Mouse (Mus musculus): ENCODE results near the gene Nmb. TPM values are rescaled to one million over a fixed set of nuclear protein-coding genes. Genes with fewer than 3 reads are reported as not detected.
A peak's percentile ranks its signal among the peaks of the same experiment; 100 is the strongest.

Nmb gene
- polyA plus RNA-seq, 1 experiment from 2014 or later = 8.5 TPM

DNA sequence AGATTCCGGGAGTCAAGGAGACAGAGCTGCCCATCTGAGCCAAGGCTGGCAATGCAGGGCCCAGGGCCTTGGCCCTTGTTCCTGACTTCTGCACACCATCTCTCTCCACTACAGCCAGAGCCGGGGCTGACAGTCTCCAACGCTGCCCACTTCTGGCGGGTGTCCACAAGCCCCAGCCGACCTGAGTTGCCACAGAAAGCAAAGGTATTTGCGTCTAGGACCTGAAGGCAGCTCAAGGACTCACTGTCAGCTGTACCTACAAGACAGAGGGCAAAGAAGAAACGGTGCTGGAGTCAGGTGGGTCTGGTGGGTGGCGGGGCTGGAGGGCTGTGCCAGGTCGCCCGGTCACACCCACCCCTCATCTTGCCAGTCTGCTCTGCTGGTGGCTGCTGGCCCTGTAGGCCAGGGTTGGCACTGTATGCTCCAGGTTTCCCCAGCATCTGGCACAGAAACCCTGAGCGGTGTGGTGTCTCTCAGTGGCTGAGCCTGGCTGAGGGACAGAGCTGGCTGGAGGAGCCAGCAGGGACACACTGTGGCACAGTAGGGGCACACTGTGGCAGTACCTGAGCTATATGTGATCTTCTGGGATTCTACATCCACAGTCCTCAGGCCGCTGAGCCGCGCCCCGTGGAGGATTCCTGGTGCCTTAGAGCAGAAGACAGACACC lies 11.7 kb downstream of the Nmb start:
- Histone ChIP-seq H3K36me3 (ENCODE audit: control insufficient read depth, insufficient read depth, low read length) (peaks cover 71% of the 10 kb centered on the region), H3K9ac (replicated peaks; ENCODE audit: low read length) (no peak overlapping the region)

GRCm38 (mm10) chr7:80889841-80890241 lies 15.0 kb downstream of the Nmb start:
- Histone ChIP-seq H3K36me3 (ENCODE audit: control insufficient read depth, insufficient read depth, low read length) (peaks cover 42% of the 10 kb centered on the region), H3K4me2 (ENCODE audit: low read length) (no peak overlapping the region), H3K9ac (replicated peaks; ENCODE audit: low read length) (no peak overlapping the region), H3K27me3 (ENCODE audit: control insufficient read depth, insufficient read depth, low read length) (no peaks in the 10 kb centered on the region), H3K27ac (replicated peaks; ENCODE audit: low read depth, low read length) (peak overlapping the region; percentile 27; the same call in 1 of the 2 replicates), H3K4me3 (replicated peaks; ENCODE audit: low read depth, low read length) (no peak overlapping the region), H3K9me3 (ENCODE audit: control insufficient read depth, low read length) (no peaks in the 10 kb centered on the region), H3K4me1 (ENCODE audit: control insufficient read depth, insufficient read depth, low read length) (peaks cover 5% of the 10 kb centered on the region; the same call in 1 of the 2 replicates)
- WGBS = 83% methylated on average over 13 of the region's 13 CpGs
- no peak for DNase-seq
- ATAC-seq (ENCODE audit: low FRiP score, low TSS enrichment) = no peak

More for the DNA sequence above, 11.7 kb downstream of the Nmb start:
- DNase-seq = no peak
- Histone ChIP-seq H3K27ac (replicated peaks; ENCODE audit: low read depth, low read length) (no peak overlapping the region), H3K9me3 (ENCODE audit: control insufficient read depth, low read length) (no peaks in the 10 kb centered on the region), H3K4me3 (replicated peaks; ENCODE audit: low read depth, low read length) (no peak overlapping the region), H3K4me1 (ENCODE audit: control insufficient read depth, insufficient read depth, low read length) (peaks cover 5% of the 10 kb centered on the region; the same call in 1 of the 2 replicates), H3K27me3 (ENCODE audit: control insufficient read depth, insufficient read depth, low read length) (no peaks in the 10 kb centered on the region), H3K4me2 (ENCODE audit: low read length) (no peak overlapping the region)
- ATAC-seq (ENCODE audit: low FRiP score, low TSS enrichment) = no peak
- WGBS = 96% methylated on average over 15 of the region's 15 CpGs

DNA sequence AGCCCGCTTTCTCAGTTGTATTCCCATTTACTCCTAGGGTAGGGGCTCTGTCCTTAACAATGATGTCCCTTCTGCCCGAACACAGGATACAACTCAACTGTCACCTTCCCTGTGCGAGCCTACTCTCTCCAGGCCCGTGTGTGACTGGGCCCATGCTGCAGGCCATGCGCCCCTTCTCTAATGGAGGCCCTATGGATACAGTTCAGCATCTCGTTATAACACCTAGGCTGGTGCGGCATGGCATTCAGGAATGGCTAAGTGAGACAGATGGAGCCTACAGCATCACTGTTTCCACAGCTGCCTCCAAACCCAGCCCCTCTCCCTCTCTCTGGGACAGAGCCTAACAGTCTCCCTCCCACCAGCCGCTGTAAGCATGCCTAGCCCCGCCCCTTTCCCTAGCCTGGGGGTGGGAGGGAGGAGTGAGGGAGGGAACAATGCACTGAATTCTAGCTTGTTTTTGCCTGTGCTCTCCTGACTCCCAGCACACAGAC lies 15.8 kb downstream of the Nmb start:
- Histone ChIP-seq H3K27me3 (ENCODE audit: control insufficient read depth, insufficient read depth, low read length) (no peaks in the 10 kb centered on the region), H3K9me3 (ENCODE audit: control insufficient read depth, low read length) (no peaks in the 10 kb centered on the region), H3K36me3 (ENCODE audit: control insufficient read depth, insufficient read depth, low read length) (peaks cover 35% of the 10 kb centered on the region), H3K4me1 (ENCODE audit: control insufficient read depth, insufficient read depth, low read length) (peaks cover 5% of the 10 kb centered on the region; the same call in 1 of the 2 replicates), H3K9ac (replicated peaks; ENCODE audit: low read length) (no peak overlapping the region), H3K4me3 (replicated peaks; ENCODE audit: low read depth, low read length) (no peak overlapping the region), H3K27ac (replicated peaks; ENCODE audit: low read depth, low read length) (peak overlapping the region; percentile 27), H3K4me2 (ENCODE audit: low read length) (no peak overlapping the region)
- DNase-seq = peak; percentile 78
- WGBS = 41% methylated on average over 9 of the region's 9 CpGs
- peak; percentile 79; the same call in 1 of the 2 replicates for ATAC-seq (ENCODE audit: low FRiP score, low TSS enrichment)

DNA sequence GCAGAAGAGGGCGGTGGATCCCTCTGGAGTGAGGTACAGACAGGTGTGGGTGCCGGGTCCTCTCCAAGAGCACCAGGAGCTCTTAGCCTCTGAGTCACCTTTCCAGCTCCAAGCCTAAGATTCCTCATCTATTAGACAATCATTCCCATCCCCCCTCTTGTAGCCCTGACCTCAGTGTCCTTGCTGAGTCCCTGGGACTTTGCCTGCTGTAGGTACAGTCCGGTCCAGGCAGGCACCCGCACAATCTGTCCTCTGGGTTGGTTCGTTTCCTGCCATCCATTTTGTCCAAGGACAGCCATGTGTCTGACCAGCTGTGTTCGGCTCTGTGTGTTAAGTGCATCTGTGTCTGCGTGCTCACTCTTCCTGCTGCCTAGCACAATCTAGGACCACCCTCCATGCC lies 16.3 kb downstream of the Nmb start:
- 81% methylated on average over 7 of the region's 7 CpGs for whole genome bisulfite sequencing
- Histone ChIP-seq H3K4me3 (replicated peaks; ENCODE audit: low read depth, low read length) (no peak overlapping the region), H3K9me3 (ENCODE audit: control insufficient read depth, low read length) (no peaks in the 10 kb centered on the region), H3K27ac (replicated peaks; ENCODE audit: low read depth, low read length) (peak overlapping the region; percentile 27), H3K9ac (replicated peaks; ENCODE audit: low read length) (no peak overlapping the region), H3K4me2 (ENCODE audit: low read length) (no peak overlapping the region), H3K4me1 (ENCODE audit: control insufficient read depth, insufficient read depth, low read length) (peaks cover 5% of the 10 kb centered on the region; the same call in 1 of the 2 replicates), H3K36me3 (ENCODE audit: control insufficient read depth, insufficient read depth, low read length) (peaks cover 30% of the 10 kb centered on the region), H3K27me3 (ENCODE audit: control insufficient read depth, insufficient read depth, low read length) (no peaks in the 10 kb centered on the region)
- no peak for DNase-seq
- peak; percentile 4; the same call in 1 of the 2 replicates for ATAC-seq (ENCODE audit: low FRiP score, low TSS enrichment)

GRCm38 (mm10) chr7:80885666-80886065 lies 19.2 kb downstream of the Nmb start:
- Histone ChIP-seq H3K27me3 (ENCODE audit: control insufficient read depth, insufficient read depth, low read length) (no peaks in the 10 kb centered on the region), H3K4me3 (replicated peaks; ENCODE audit: low read depth, low read length) (no peak overlapping the region), H3K36me3 (ENCODE audit: control insufficient read depth, insufficient read depth, low read length) (peaks cover 1% of the 10 kb centered on the region), H3K9ac (replicated peaks; ENCODE audit: low read length) (no peak overlapping the region), H3K4me1 (ENCODE audit: control insufficient read depth, insufficient read depth, low read length) (peaks cover 5% of the 10 kb centered on the region; the same call in 1 of the 2 replicates), H3K27ac (replicated peaks; ENCODE audit: low read depth, low read length) (no peak overlapping the region), H3K4me2 (ENCODE audit: low read length) (no peak overlapping the region), H3K9me3 (ENCODE audit: control insufficient read depth, low read length) (no peaks in the 10 kb centered on the region)
- ATAC-seq (ENCODE audit: low FRiP score, low TSS enrichment) (no peak), DNase-seq (no peak)
- 25% methylated on average over 1 of the region's 1 CpGs for WGBS

DNA sequence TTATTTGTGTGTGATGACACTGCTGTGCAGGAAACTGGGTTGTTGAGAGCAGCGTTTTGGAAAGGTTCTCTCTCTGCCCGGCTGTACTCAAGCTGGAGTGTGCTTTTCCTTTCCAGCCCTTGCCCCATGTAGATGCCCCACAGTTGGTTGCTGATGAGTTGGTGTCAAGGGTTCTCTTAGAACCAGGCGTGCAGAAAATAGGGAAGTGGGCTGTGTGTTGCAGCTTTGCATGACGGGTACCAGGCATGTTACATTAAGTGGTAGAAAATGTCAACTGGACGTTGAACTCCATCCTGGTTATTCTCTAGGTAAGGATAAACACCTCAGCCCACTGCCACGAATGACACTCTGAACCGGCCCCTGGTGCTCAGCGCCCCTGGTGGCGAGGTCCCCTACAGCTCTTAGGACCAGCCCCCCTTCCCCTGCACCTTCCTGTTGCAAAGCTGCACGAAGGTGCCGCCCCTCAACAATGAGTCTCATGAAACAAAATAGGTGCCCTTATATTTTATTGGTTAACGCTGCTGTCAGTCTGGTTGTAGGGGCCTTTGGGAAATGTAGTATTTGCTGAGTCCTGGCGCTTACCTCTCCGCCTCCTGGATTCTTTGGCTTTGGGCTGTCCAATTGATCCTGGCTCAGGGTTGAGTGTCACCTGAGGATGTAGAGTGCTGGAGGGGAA lies 21.9 kb downstream of the Nmb start:
- H3K9ac ChIP-seq (replicated peaks; ENCODE audit: low read length) = no peak overlapping the region
- no peaks in the 10 kb centered on the region for H3K27me3 ChIP-seq (ENCODE audit: control insufficient read depth, insufficient read depth, low read length)
- WGBS = 27% methylated on average over 14 of the region's 14 CpGs
- peaks cover 2% of the 10 kb centered on the region; the same call in 1 of the 2 replicates for H3K36me3 ChIP-seq (ENCODE audit: control insufficient read depth, insufficient read depth, low read length)
- peak; percentile 79 for ATAC-seq (ENCODE audit: low FRiP score, low TSS enrichment)
- H3K4me3 ChIP-seq (replicated peaks; ENCODE audit: low read depth, low read length) = no peak overlapping the region; the same call in 1 of the 2 replicates
- no peaks in the 10 kb centered on the region for H3K9me3 ChIP-seq (ENCODE audit: control insufficient read depth, low read length)
- H3K27ac ChIP-seq (replicated peaks; ENCODE audit: low read depth, low read length) = no peak overlapping the region
- H3K4me1 ChIP-seq (ENCODE audit: control insufficient read depth, insufficient read depth, low read length) = no peaks in the 10 kb centered on the region
- DNase-seq = peak; percentile 89
- peak overlapping the region; percentile 45 for H3K4me2 ChIP-seq (ENCODE audit: low read length)

- no peak overlapping the region for H3K9ac ChIP-seq (replicated peaks; ENCODE audit: low read length)
- DNase-seq (no peak), ATAC-seq (ENCODE audit: low FRiP score, low TSS enrichment) (no peak)
- no peaks in the 10 kb centered on the region for H3K9me3 ChIP-seq (ENCODE audit: control insufficient read depth, low read length)
- H3K36me3 ChIP-seq (ENCODE audit: control insufficient read depth, insufficient read depth, low read length) = peaks cover 58% of the 10 kb centered on the region
- H3K4me1 ChIP-seq (ENCODE audit: control insufficient read depth, insufficient read depth, low read length) = no peaks in the 10 kb centered on the region
- no peaks in the 10 kb centered on the region for H3K27me3 ChIP-seq (ENCODE audit: control insufficient read depth, insufficient read depth, low read length)
- no peak overlapping the region for H3K4me2 ChIP-seq (ENCODE audit: low read length)
- 32% methylated on average over 37 of the region's 37 CpGs for WGBS
- no peak overlapping the region for H3K4me3 ChIP-seq (replicated peaks; ENCODE audit: low read depth, low read length)
- no peak overlapping the region for H3K27ac ChIP-seq (replicated peaks; ENCODE audit: low read depth, low read length)
Measured at GRCm38 (mm10) chr7:80875727-80876126, 29.1 kb downstream of the Nmb start.

DNA sequence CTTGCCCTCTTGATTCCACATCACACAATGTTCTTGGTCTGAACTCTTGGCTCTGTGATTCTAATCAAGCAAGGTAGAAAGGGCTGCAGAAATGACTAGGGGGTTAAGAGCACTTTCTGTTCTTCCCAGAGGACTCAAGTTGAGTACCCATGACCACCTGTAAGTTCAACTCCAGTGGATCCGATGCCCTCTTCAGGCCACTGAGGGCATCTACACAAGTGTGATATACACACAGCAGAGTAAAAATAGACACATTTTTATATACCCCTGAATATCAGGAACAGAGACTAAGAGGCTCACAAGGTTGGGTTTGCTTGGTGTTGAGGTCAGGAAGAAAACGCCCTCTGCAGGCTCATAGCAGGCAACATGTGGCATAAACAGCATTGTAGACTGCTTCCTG lies 31.2 kb downstream of the Nmb start:
- H3K27ac ChIP-seq (replicated peaks; ENCODE audit: low read depth, low read length) = no peak overlapping the region
- no peak overlapping the region for H3K4me2 ChIP-seq (ENCODE audit: low read length)
- 92% methylated on average over 2 of the region's 2 CpGs for WGBS
- H3K9ac ChIP-seq (replicated peaks; ENCODE audit: low read length) = no peak overlapping the region
- ATAC-seq (ENCODE audit: low FRiP score, low TSS enrichment) = no peak
- H3K9me3 ChIP-seq (ENCODE audit: control insufficient read depth, low read length) = no peaks in the 10 kb centered on the region
- H3K4me3 ChIP-seq (replicated peaks; ENCODE audit: low read depth, low read length) = no peak overlapping the region
- H3K27me3 ChIP-seq (ENCODE audit: control insufficient read depth, insufficient read depth, low read length) = no peaks in the 10 kb centered on the region
- H3K4me1 ChIP-seq (ENCODE audit: control insufficient read depth, insufficient read depth, low read length) = no peaks in the 10 kb centered on the region
- peaks cover 77% of the 10 kb centered on the region for H3K36me3 ChIP-seq (ENCODE audit: control insufficient read depth, insufficient read depth, low read length)
- DNase-seq = no peak
